Mouse (Mus musculus): ENCODE measurements around the gene Abhd17c. TPM values are rescaled to one million over a fixed set of nuclear protein-coding genes. Genes with fewer than 3 reads are reported as not detected.

Gene Abhd17c
- total and polyA plus RNA-seq, 3 experiments: 33.5 to 55.7 TPM; not detected in 1

DNA sequence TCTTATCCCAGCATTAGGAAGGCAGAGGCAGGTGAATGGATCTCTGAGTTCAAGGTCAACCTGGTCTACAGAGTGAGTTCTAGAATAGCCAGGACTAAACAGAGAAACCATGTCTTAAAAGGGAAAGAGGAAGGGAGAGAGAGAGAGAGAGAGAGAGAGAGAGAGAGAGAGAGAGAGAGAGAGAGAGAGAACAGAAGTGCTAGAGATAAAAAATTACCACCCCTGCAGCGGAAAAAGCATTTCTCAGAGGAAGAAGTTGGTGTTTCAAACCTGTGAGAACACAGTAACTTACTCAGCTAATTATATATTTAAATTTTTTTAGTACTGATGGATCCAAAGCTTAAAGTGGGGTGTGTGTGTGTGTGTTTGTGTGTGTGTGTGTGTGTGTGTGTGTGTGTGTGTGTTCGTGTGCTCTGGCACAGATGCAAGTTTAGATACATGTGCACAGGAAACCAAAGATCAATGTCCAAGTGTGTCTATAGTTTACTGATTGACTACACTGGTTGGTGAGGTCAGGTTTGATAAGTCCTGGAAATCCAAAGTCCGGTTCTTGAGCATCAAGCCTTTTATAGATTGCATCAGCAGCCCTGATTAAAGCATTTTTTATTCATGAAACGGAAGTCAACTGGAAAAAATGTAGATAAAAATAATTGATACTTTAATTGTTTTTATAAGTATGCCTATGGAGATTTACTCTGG, 15.2 kb upstream of the Abhd17c start:
- Histone ChIP-seq H3K36me3 (ENCODE audit: control insufficient read depth in 1 of 2, insufficient read depth in 2 of 2, low read length in 2 of 2) (peaks cover 0 to 33% of the 10 kb centered on the region in 2 experiments; a peak in 2 of 4 replicates), H3K9ac (ENCODE audit: control insufficient read depth, low read depth, low read length, poor library complexity, severe bottlenecking) (no peak overlapping the region), H3K79me2 (ENCODE audit: control insufficient read depth, insufficient read depth, low read length, poor library complexity) (no peaks in the 10 kb centered on the region), H3K4me3 (ENCODE audit: control insufficient read depth in 1 of 2, insufficient read depth in 1 of 2, low read depth in 2 of 2, low read length in 2 of 2) (no peak overlapping the region), H3K27ac (ENCODE audit: control insufficient read depth, low read depth, low read length) (0 out of 2 replicates have a peak overlapping the region, but pooled peaks have one; percentile 22), H3K4me1 (ENCODE audit: control insufficient read depth in 1 of 2, insufficient read depth in 2 of 2, low read length in 2 of 2) (peaks cover 0 to 28% of the 10 kb centered on the region in 2 experiments), H3K27me3 (ENCODE audit: control insufficient read depth in 1 of 2, insufficient read depth in 2 of 2, low read length in 2 of 2) (no peaks in the 10 kb centered on the region), H3K9me3 (replicated peaks; ENCODE audit: insufficient read depth, low read length) (no peaks in the 10 kb centered on the region)
- DNase-seq (ENCODE audit: low read depth, low spot score): peak; percentile 46
- TF ChIP-seq EP300 (IDR thresholded peaks at IDR 0.05; ENCODE audit: low read depth in 1 of 2, low read length in 2 of 2) (peak; percentile 32 to 47; a peak in 2 of 4 replicates), SIN3A (IDR thresholded peaks at IDR 0.05; ENCODE audit: low read length) (no peak), TAL1 (IDR thresholded peaks at IDR 0.05; ENCODE audit: low read length) (no peak), USF2 (IDR thresholded peaks at IDR 0.05; ENCODE audit: borderline replicate concordance in 1 of 2, insufficient read depth in 1 of 2, low read depth in 1 of 2, low read length in 2 of 2) (no peak), JUND (IDR thresholded peaks at IDR 0.05; ENCODE audit: low read depth, low read length) (peak; percentile 98), GATA1 (IDR thresholded peaks at IDR 0.05; ENCODE audit: low read depth, low read length) (peak; percentile 42; the same call in 1 of the 2 replicates), POLR2AphosphoS2 (IDR thresholded peaks at IDR 0.05; ENCODE audit: low read length) (no peak), ZKSCAN1 (IDR thresholded peaks at IDR 0.05; ENCODE audit: low read depth, low read length) (no peak), RAD21 (IDR thresholded peaks at IDR 0.05; ENCODE audit: low read depth, low read length) (no peak), ETS1 (IDR thresholded peaks at IDR 0.05; ENCODE audit: low read depth, low read length) (peak; percentile 41; the same call in 1 of the 2 replicates), GABPA (IDR thresholded peaks at IDR 0.05; ENCODE audit: low read depth, low read length) (no peak), RCOR1 (IDR thresholded peaks at IDR 0.05; ENCODE audit: low read depth, low read length) (no peak), MXI1 (IDR thresholded peaks at IDR 0.05; ENCODE audit: low read depth, low read length) (no peak), MAFK (IDR thresholded peaks at IDR 0.05; ENCODE audit: borderline replicate concordance, low read depth, low read length) (no peak), TBP (IDR thresholded peaks at IDR 0.05; ENCODE audit: low read depth, low read length) (no peak), TCF12 (IDR thresholded peaks at IDR 0.05; ENCODE audit: low read depth, low read length) (0 out of 2 replicates have a peak, but pooled peaks have one; percentile 26)

DNA sequence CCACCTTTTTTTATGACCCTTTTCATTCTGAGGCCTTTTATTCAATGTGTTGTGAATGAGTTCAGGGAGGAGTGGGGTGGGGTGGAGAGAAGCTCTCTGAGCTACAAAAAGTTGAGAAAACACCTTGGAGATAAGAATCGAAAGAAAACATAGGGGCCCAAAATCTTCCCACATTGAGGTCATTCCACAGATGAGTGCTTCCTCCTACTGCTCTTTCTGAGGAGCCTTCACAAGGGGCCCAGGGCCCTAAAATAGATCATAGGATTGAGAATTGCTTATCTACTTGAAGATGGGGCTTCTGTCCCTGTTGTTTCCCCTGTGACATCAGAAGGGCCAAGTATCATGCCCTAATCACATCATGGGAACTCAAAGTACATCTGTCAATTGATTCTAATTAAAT, 14.3 kb upstream of the Abhd17c start:
- Histone ChIP-seq H3K79me2 (ENCODE audit: control insufficient read depth, insufficient read depth, low read length, poor library complexity) (no peaks in the 10 kb centered on the region), H3K36me3 (ENCODE audit: control insufficient read depth in 1 of 2, insufficient read depth in 2 of 2, low read length in 2 of 2) (peaks cover 0 to 33% of the 10 kb centered on the region in 2 experiments; a peak in 2 of 4 replicates), H3K27me3 (ENCODE audit: control insufficient read depth in 1 of 2, insufficient read depth in 2 of 2, low read length in 2 of 2) (no peaks in the 10 kb centered on the region), H3K4me3 (ENCODE audit: control insufficient read depth in 1 of 2, insufficient read depth in 1 of 2, low read depth in 2 of 2, low read length in 2 of 2) (no peak overlapping the region), H3K9me3 (replicated peaks; ENCODE audit: insufficient read depth, low read length) (no peaks in the 10 kb centered on the region), H3K4me1 (ENCODE audit: control insufficient read depth in 1 of 2, insufficient read depth in 2 of 2, low read length in 2 of 2) (peaks cover 0 to 28% of the 10 kb centered on the region in 2 experiments), H3K27ac (ENCODE audit: control insufficient read depth, low read depth, low read length) (no peak overlapping the region), H3K9ac (ENCODE audit: control insufficient read depth, low read depth, low read length, poor library complexity, severe bottlenecking) (no peak overlapping the region)
- TF ChIP-seq HCFC1 (IDR thresholded peaks at IDR 0.05; ENCODE audit: low read depth, low read length) (no peak), MYB (IDR thresholded peaks at IDR 0.05; ENCODE audit: low read depth, low read length) (no peak), CTCF (IDR thresholded peaks at IDR 0.05 in 2 of 3, conservative IDR thresholded peaks at IDR 0.05 in 1 of 3; ENCODE audit: control insufficient read depth in 1 of 3, insufficient read depth in 1 of 3, low read depth in 2 of 3, low read length in 3 of 3, poor library complexity in 1 of 3, severe bottlenecking in 1 of 3) (no peak), GATA1 (IDR thresholded peaks at IDR 0.05; ENCODE audit: low read depth, low read length) (no peak), RAD21 (IDR thresholded peaks at IDR 0.05; ENCODE audit: low read depth, low read length) (no peak), ELF1 (IDR thresholded peaks at IDR 0.05; ENCODE audit: low read depth, low read length) (no peak), SMC3 (IDR thresholded peaks at IDR 0.05; ENCODE audit: low read depth, low read length) (no peak), TCF12 (IDR thresholded peaks at IDR 0.05; ENCODE audit: low read depth, low read length) (no peak), EP300 (IDR thresholded peaks at IDR 0.05; ENCODE audit: low read depth in 1 of 2, low read length in 2 of 2) (no peak), RCOR1 (IDR thresholded peaks at IDR 0.05; ENCODE audit: low read depth, low read length) (no peak), USF2 (IDR thresholded peaks at IDR 0.05; ENCODE audit: borderline replicate concordance in 1 of 2, insufficient read depth in 1 of 2, low read depth in 1 of 2, low read length in 2 of 2) (no peak)
- no peak for DNase-seq (ENCODE audit: low read depth, low spot score)

Data from MEL (cell line).